Mouse (Mus musculus): ENCODE results near the gene Cyp4v3.

DNA sequence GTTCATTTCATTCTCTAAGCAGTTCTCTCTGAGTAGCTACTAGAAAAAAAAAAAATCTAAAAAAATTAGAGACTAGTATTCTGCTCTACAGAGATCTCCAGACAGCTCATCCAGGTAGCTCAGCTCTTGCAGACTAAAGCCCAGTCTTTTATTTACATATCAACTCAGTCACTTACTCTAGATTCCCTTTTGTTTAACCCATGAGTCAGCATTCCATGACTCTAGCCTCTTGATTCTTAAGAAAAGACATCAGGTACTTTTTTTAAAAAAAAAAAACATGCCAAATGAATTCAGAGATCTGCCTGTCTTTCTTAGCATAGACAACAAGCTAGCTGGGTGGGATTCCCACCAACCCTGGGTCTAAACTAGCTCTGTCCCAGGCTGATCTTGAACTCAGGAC lies 64.5 kb downstream of the Cyp4v3 start:
- TF ChIP-seq CTCF (IDR thresholded peaks at IDR 0.05; ENCODE audit: low read depth, low read length) (no peak), TAL1 (conservative IDR thresholded peaks at IDR 0.05; ENCODE audit: low read depth, low read length) (no peak)

Measured in G1E (cell line).